Mouse (Mus musculus) stomach, postnatal 0 days (tissue): ENCODE data around the gene Clec1b.

Experiments
- CTCF ChIP-seq: IDR thresholded peaks from 2 replicates; pipeline ENCODE4 v1.5.1; 2016; ENCODE audit warnings: antibody characterized with exemption, low read depth, mild to moderate bottlenecking, moderate library complexity
- EP300 ChIP-seq: optimal IDR thresholded peaks from 2 replicates; pipeline ENCODE3; 2016; ENCODE audit warnings: antibody characterized with exemption

DNA sequence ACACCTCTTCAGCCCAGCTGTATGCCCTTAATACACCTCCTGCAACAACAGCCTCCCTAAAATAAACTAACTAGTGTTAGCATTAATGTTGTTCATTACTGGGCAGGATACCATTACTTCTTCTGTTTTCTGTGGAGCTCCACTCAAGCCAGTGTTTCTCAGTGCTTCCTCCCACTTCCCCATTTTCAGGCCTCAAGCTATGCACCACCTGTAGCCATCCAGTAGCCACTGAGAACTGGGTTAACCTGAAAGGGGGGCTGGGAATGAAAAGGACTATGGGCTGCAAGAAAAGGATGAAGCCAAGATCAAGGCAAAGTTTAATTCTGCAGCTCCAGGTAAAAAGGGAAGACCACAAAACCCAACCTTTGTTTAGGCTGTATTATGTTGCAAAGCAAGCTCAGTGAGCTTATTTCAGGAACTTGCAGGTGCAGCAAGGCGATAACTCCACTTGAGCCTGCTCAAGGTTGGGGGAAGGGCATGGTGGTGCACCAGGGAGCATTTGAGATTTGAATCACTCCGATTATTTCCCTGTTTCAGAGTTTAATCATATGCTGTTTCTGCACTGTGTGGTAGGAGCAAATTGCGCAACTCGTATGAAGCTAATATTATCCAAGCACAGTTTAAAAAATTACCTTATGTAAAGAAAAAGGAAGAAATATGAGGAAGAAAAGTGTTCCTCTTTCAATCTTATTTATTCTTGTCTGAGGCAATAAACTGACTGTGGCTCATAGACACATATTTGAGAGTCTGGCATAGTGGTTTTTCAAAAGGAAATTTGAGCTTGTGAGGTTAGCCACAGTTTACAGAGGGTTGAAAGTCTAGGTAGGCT, 47.4 kb upstream of the Clec1b start:
- TF ChIP-seq CTCF, result no peak
- no peak for TF ChIP-seq EP300
